Mouse (Mus musculus) lung, adult 10 weeks (tissue): ENCODE results near the gene Telo2. TPM values are rescaled to one million over a fixed set of nuclear protein-coding genes. Genes with fewer than 3 reads are reported as not detected.

Experiments used
- polyA plus RNA-seq: library from polyadenylated mRNA; stranded (reverse); fragments of 350-450 nt; fragmentation: Illumina TruSeq; extraction: RNeasy Lipid Tissue Mini Kit (QIAGEN cat#74804); gene quantifications from one replicate; pipeline ENCODE4 v1.2.3, GENCODE M21; 2014; ENCODE audit warnings: low read depth, low replicate concordance; ENCODE audit not compliant: insufficient read depth

Telo2 gene
- 11.7 TPM for polyA plus RNA-seq

DNA sequence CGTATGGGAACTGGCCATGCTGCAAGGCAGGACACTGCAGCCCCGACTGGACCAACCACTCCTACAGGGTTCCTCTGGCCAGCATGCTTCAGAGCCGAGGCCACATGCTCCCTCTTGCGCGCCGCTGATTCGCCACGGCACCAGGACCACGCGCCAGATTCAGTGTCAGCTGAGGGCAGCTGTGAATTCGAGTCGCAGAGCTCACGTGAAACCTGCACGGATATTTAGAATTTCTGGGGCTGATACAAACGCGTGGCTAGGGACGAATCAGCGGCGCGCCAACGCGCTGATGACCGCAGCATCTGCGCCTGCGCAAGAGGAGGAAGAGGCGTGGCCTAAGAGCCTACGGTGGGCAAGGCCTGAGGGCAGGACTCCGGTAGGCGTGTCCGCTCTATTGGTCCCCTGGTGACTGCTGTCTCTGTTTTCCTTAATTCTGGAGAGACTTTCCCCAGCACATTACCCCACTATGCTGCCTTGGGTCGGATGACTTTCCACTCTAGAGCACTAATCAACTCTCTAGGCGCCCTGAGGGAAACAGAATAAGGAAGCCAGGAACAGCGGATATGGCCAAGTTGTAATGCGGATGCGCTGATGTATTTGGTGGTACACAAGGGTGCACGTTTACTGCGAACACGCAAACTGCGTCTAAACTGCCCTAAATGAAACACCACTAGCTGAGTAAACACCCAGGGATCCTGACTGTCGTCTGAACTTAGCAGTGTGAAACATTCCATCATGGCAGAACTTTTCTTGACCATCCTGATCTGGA is at the start of gene Telo2:
Telo2 (minus strand) TSS at position 304 of the 769 bp plus-strand sequence.

DNA sequence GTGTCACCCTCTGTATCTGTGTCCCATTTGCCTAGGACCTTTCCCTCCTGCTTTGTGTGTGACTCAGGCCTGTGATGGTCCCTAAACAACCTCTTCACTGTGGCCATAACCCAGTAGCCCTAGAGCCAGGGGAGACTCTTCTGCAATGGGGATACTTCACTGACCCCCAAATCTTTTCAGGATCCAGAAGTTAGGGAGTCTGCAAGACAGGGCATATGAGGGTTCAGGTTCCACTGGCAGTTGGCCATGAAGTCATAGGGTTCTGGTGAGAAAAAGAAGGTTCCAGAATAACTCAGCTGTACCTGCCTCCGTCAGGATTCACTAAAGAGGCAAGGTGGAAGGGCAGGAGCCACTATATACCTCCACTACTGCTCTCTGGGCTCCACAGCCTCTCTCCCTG is 46.4 kb upstream of the Telo2 start, which contains the start of gene Ccdc154:
Ccdc154 (plus strand) TSS at position 301 of the 400 bp plus-strand sequence.

DNA sequence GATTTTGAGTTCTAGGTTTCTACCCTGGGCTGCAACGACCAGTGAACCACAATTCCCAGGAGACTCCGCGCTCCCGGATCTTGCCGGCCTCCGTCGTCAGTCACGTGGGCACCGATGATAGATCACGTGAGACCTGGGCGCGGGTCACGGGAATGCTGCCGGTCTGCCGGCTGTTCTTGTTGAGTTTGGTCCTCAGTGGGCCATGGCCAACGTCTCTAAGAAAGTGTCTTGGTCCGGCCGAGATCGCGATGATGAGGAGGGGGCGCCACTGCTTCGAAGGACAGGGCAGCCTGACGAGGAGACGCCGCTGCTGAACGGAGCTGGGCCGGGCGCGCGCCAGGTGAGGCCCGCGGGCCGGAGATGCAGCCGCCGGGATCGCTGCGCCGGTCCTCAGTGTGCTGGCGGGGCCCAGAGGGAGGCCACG is 17.5 kb upstream of the Telo2 start, which contains the start of gene Clcn7:
Clcn7 (plus strand) TSS at position 117 of the 424 bp plus-strand sequence.

DNA sequence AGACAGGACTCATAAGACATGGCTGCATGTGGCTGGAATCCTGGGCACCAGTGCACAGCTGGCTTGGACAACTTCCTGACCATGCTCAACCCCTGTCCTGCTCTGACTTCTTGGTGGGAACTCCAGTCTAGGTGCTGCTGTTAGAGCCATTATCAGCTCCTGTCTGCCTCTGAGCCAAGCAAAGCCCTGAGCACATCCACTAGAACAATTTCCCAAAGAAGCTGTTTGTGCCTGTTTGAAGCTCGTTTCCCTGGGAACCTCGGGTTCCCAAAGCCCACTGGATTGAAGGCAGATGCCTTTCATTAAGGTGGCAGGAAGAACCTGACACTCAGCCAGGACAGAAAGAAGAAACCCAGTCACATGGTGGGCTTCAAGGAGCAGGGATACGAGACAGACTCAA is 4.6 kb upstream of the Telo2 start, which contains the start of gene Ptx4:
Ptx4 (plus strand) TSS at position 355 of the 400 bp plus-strand sequence.

DNA sequence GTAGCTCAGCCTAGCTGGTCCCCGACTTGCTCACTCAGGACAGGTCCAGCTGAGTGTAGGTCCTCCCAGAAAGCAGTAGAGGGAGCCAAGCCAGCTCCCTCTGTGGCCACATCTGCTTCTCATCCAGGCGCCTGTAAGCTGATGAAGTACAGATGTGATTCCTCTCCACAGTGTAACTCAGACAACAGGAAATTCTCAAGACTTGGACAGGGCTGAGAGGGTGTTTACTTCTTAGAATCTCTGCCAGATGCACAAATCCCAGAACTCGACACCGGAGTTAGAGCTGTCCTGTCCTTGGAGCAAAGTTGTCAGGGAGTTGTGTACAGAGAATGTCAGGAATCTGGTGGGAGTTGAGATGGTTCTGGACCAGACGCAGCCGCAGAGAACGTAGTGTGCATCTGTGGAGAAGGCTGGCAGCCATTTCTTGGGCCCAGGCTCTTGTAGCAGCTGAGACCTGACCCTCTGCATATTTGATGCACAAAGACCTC is 32.3 kb downstream of the Telo2 start, which contains the start of gene Tmem204:
Tmem204 (minus strand) TSS at position 148 of the 488 bp plus-strand sequence.

Other genes starting within 250 kb of the Telo2 start
- 1.3 TPM for gene Igfals, start 250.0 kb downstream of the Telo2 start, polyA plus RNA-seq
- 28.8 TPM for gene Nubp2, start 229.6 kb downstream of the Telo2 start, polyA plus RNA-seq
- 25.7 TPM for gene Spsb3, start 229.3 kb downstream of the Telo2 start, polyA plus RNA-seq
- gene Eme2, start 220.9 kb downstream of the Telo2 start, polyA plus RNA-seq = 8.2 TPM
- gene Mrps34, start 220.9 kb downstream of the Telo2 start, polyA plus RNA-seq = 47.3 TPM
- gene Nme3, start 219.5 kb downstream of the Telo2 start, polyA plus RNA-seq = 65.8 TPM
- 16.0 TPM for gene Mapk8ip3, start 179.0 kb downstream of the Telo2 start, polyA plus RNA-seq
- 12.6 TPM for gene Jpt2, start 155.3 kb downstream of the Telo2 start, polyA plus RNA-seq
- 3.6 TPM for gene Cramp1l, start 100.2 kb downstream of the Telo2 start, polyA plus RNA-seq
- 6.4 TPM for gene Ift140, start 99.9 kb downstream of the Telo2 start, polyA plus RNA-seq
- gene Tmem204, start 32.4 kb downstream of the Telo2 start, polyA plus RNA-seq = 141 TPM
- gene Ptx4, start 4.8 kb upstream of the Telo2 start, polyA plus RNA-seq = not detected
- gene Clcn7, start 17.4 kb upstream of the Telo2 start, polyA plus RNA-seq = 13.7 TPM
- not detected for gene Ccdc154, start 46.5 kb upstream of the Telo2 start, polyA plus RNA-seq
- 3.1 TPM for gene Gm38655, start 59.5 kb upstream of the Telo2 start, polyA plus RNA-seq
- gene BC003965, start 68.6 kb upstream of the Telo2 start, polyA plus RNA-seq = 13.3 TPM
- 11.2 TPM for gene Unkl, start 72.4 kb upstream of the Telo2 start, polyA plus RNA-seq
- 49.7 TPM for gene Gnptg, start 124.2 kb upstream of the Telo2 start, polyA plus RNA-seq
- gene Tsr3, start 124.2 kb upstream of the Telo2 start, polyA plus RNA-seq = 13.7 TPM
- gene Baiap3, start 140.4 kb upstream of the Telo2 start, polyA plus RNA-seq = 6.2 TPM
- gene Ube2i, start 158.7 kb upstream of the Telo2 start, polyA plus RNA-seq = 148 TPM
- not detected for gene Prss34, start 182.4 kb upstream of the Telo2 start, polyA plus RNA-seq
- gene Prss28, start 192.7 kb upstream of the Telo2 start, polyA plus RNA-seq = not detected
- not detected for gene Prss29, start 202.7 kb upstream of the Telo2 start, polyA plus RNA-seq
- gene Tpsab1, start 229.6 kb upstream of the Telo2 start, polyA plus RNA-seq = not detected